Comparison of ENCODE assay signal across 17 mouse cellular contexts in genomic region chr2:26777016-26777415, GRCm38 (mm10).
"Had no signal": no experiment of that assay in that cellular context is flagged by ENCODE, and none has a peak within 500 bp of the region (broad histone marks: within the 10 kb centered on the region; RNA-seq: fewer than 3 reads in every experiment).

No protein-coding gene starts in this region.

- H3K9me3 ChIP-seq: neural tube, embryonic 12.5 days; neural tube, embryonic 13.5 days; neural tube, embryonic 15.5 days; stomach, embryonic 15.5 days had no signal

- DNase-seq: retina, postnatal 1 day; right cerebral cortex, adult 18-20 months; right cerebral cortex, postnatal 14 days; right cerebral cortex, postnatal 25 days; right cerebral cortex, postnatal 4 days; spleen, adult 18-20 months; thymus, adult 18-20 months; thymus, adult 2 months; thymus, postnatal 14 days; thymus, postnatal 25 days; thymus, postnatal 36 days; thymus, postnatal 4 days had no signal

- H3K36me3 ChIP-seq: neural tube, embryonic 12.5 days; neural tube, embryonic 13.5 days; neural tube, embryonic 15.5 days; stomach, embryonic 15.5 days had no signal

- H3K27ac ChIP-seq: neural tube, embryonic 12.5 days; neural tube, embryonic 13.5 days; neural tube, embryonic 15.5 days; stomach, embryonic 15.5 days; stomach, postnatal 0 days had no signal

- H3K27me3 ChIP-seq: neural tube, embryonic 12.5 days; neural tube, embryonic 13.5 days; neural tube, embryonic 15.5 days; stomach, embryonic 15.5 days had no signal

- H3K9ac ChIP-seq: neural tube, embryonic 12.5 days; neural tube, embryonic 13.5 days; neural tube, embryonic 15.5 days; stomach, embryonic 15.5 days had no signal

- H3K4me1 ChIP-seq: neural tube, embryonic 12.5 days; neural tube, embryonic 13.5 days; neural tube, embryonic 15.5 days; stomach, embryonic 15.5 days had no signal

- H3K4me3 ChIP-seq: neural tube, embryonic 12.5 days; neural tube, embryonic 13.5 days; neural tube, embryonic 15.5 days; stomach, embryonic 15.5 days had no signal
